Comparison of ENCODE assay signal across 21 mouse cellular contexts in the genomic region with DNA sequence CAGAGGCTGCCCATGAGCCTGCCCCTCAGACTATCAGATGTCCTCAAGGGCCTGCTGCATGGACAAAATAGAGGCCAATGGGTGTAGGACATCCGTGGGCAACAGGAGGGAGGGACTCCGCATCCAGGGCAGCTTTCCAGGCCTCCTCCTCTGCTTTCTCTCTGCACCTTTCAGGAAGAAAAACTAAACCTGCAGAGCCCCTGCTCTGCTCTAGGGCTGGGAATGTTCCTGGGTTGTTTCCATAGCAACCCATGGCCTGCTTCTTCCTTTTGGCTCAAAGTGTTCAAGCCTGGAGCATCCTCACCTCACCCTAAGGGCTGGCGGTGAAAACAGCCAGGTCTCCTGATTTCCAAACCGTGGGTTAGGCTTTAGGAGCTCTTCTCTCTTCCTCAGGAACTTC.
A peak's percentile ranks its signal among the peaks of the same experiment; 100 is the strongest.
DNase-seq lines count a peak whose midpoint lies in the region; ATAC-seq and TF ChIP-seq lines count a peak whose summit lies in the region.
"Had no signal": no experiment of that assay in that cellular context is flagged by ENCODE, and none has a peak within 500 bp of the region (broad histone marks: within the 10 kb centered on the region; RNA-seq: fewer than 3 reads in every experiment).

No protein-coding gene starts in this region.

- no peaks in the 10 kb centered on the region for H3K27me3 ChIP-seq in forebrain, postnatal 0 days (ENCODE audit: insufficient read depth, low read length)
- H3K27me3 ChIP-seq in forebrain, embryonic 15.5 days = no peaks in the 10 kb centered on the region
- H3K27me3 ChIP-seq in limb, embryonic 10.5 days (ENCODE audit: low read depth, poor library complexity, severe bottlenecking) = no peaks in the 10 kb centered on the region
- H3K27me3 ChIP-seq: kidney, embryonic 15.5 days had no signal

- H3K9me3 ChIP-seq in forebrain, postnatal 0 days (ENCODE audit: low read length) = no peaks in the 10 kb centered on the region
- H3K9me3 ChIP-seq in forebrain, embryonic 15.5 days = no peaks in the 10 kb centered on the region
- no peaks in the 10 kb centered on the region for H3K9me3 ChIP-seq in limb, embryonic 10.5 days (replicated peaks)
- H3K9me3 ChIP-seq: kidney, embryonic 15.5 days had no signal

- WGBS in forebrain, postnatal 0 days = 48% methylated on average over 4 of the region's 4 CpGs
- 55% methylated on average over 4 of the region's 4 CpGs for WGBS in forebrain, embryonic 15.5 days
- WGBS in limb, embryonic 10.5 days = 56% methylated on average over 4 of the region's 4 CpGs

- ATAC-seq in forebrain, postnatal 0 days = peak; percentile 30; the same call in 1 of the 2 replicates
- no peak for ATAC-seq in forebrain, embryonic 15.5 days (replicated peaks)
- ATAC-seq: forebrain, embryonic 14.5 days; intestine, postnatal 0 days had no signal

- no peak for DNase-seq in forebrain, postnatal 0 days
- peak; percentile 37 for DNase-seq in left cerebral cortex, adult 11 months (ENCODE audit: low spot score)
- no peak for DNase-seq in left cerebral cortex, adult 18-20 months (ENCODE audit: low spot score in 2 of 2)
- DNase-seq in R1 (ENCODE audit: low read depth, low spot score) = peak; percentile 38
- DNase-seq in limb, embryonic 10.5 days (ENCODE audit: low spot score) = no peak
- no peak for DNase-seq in lung, adult 18-20 months
- DNase-seq: adrenal gland, postnatal 25 days; cerebellum, adult 18-20 months; cerebellum, postnatal 36 days; gastrocnemius, postnatal 10 days; heart, adult 2 months; heart, postnatal 4 days; kidney, postnatal 4 days; right cerebral cortex, postnatal 14 days; thymus, postnatal 4 days had no signal

- H3K4me2 ChIP-seq in forebrain, postnatal 0 days (ENCODE audit: low read depth) = no peak overlapping the region
- H3K4me2 ChIP-seq in forebrain, embryonic 15.5 days (replicated peaks) = no peak overlapping the region
- H3K4me2 ChIP-seq: kidney, embryonic 15.5 days had no signal

- no peak overlapping the region for H3K9ac ChIP-seq in forebrain, postnatal 0 days
- H3K9ac ChIP-seq in forebrain, embryonic 15.5 days (replicated peaks) = no peak overlapping the region
- H3K9ac ChIP-seq: kidney, embryonic 15.5 days; liver, embryonic 14.5 days had no signal

- no peak overlapping the region for H3K27ac ChIP-seq in forebrain, postnatal 0 days (ENCODE audit: low read depth, low read length)
- no peak overlapping the region for H3K27ac ChIP-seq in forebrain, embryonic 15.5 days (replicated peaks)
- H3K27ac ChIP-seq in limb, embryonic 10.5 days = peak overlapping the region; percentile 26; the same call in 1 of the 2 replicates
- H3K27ac ChIP-seq: heart, adult 2 months; kidney, embryonic 15.5 days; liver, embryonic 14.5 days; macrophage had no signal

- H3K4me3 ChIP-seq in forebrain, postnatal 0 days (ENCODE audit: low read depth, low read length) = no peak overlapping the region
- H3K4me3 ChIP-seq in forebrain, embryonic 15.5 days = no peak overlapping the region
- H3K4me3 ChIP-seq in limb, embryonic 10.5 days = no peak overlapping the region
- H3K4me3 ChIP-seq: heart, adult 2 months; kidney, embryonic 15.5 days had no signal

- TF ChIP-seq CTCF in forebrain, postnatal 0 days (IDR thresholded peaks at IDR 0.05; ENCODE audit: low read depth) = no peak

- H3K4me1 ChIP-seq in forebrain, postnatal 0 days (ENCODE audit: insufficient read depth) = 0 out of 2 replicates have a peak, but pooled peaks cover 8% of the 10 kb centered on the region
- H3K4me1 ChIP-seq in forebrain, embryonic 15.5 days = peaks cover 19% of the 10 kb centered on the region
- H3K4me1 ChIP-seq in limb, embryonic 10.5 days = peaks cover 49% of the 10 kb centered on the region

- H3K36me3 ChIP-seq in forebrain, postnatal 0 days (ENCODE audit: insufficient read depth) = no peaks in the 10 kb centered on the region
- no peaks in the 10 kb centered on the region for H3K36me3 ChIP-seq in forebrain, embryonic 15.5 days
- H3K36me3 ChIP-seq in limb, embryonic 10.5 days = no peaks in the 10 kb centered on the region
- H3K36me3 ChIP-seq: kidney, embryonic 15.5 days had no signal

Comparison
In these comparisons a context has a peak if more than half of its experiments do, and no peak if none do; other contexts are left out.
1. DNase-seq: peak in left cerebral cortex, adult 11 months (single experiment) and R1 (single experiment); none in forebrain, postnatal 0 days (single experiment), left cerebral cortex, adult 18-20 months (0 of 2), limb, embryonic 10.5 days (single experiment) and lung, adult 18-20 months (0 of 2).